Mouse (Mus musculus): ENCODE measurements around the gene 1700007K13Rik.

1700007K13Rik gene

GRCm38 (mm10) chr2:28414116-28414756 is 51.9 kb downstream of the 1700007K13Rik start:
- DNase-seq: no peak

GRCm38 (mm10) chr2:28412936-28413335 is 53.2 kb downstream of the 1700007K13Rik start:
- DNase-seq: peak; percentile 96
